Mouse (Mus musculus): ENCODE measurements around the gene Slco2a1. TPM values are rescaled to one million over a fixed set of nuclear protein-coding genes. Genes with fewer than 3 reads are reported as not detected.

Slco2a1 gene
- polyA plus RNA-seq, 1 experiment: 2.4 TPM

GRCm38 (mm10) chr9:102985111-102985510 lies 3.4 kb upstream of the Slco2a1 start:
- TF ChIP-seq POLR2A (IDR thresholded peaks at IDR 0.05; ENCODE audit: control insufficient read depth, low read depth, low read length): no peak
- no peak for TF ChIP-seq CTCF (IDR thresholded peaks at IDR 0.05; ENCODE audit: control insufficient read depth, insufficient read depth, insufficient replicate concordance, low read depth, low read length)
- Histone ChIP-seq H3K4me1 (ENCODE audit: control insufficient read depth, insufficient read depth, low read length) (no peaks in the 10 kb centered on the region; the same call in 1 of the 2 replicates), H3K4me3 (ENCODE audit: control insufficient read depth, low read depth, low read length) (no peak overlapping the region), H3K27ac (ENCODE audit: control insufficient read depth, insufficient read depth, low read depth, low read length) (no peak overlapping the region), H3K36me3 (ENCODE audit: control insufficient read depth, insufficient read depth, low read length) (no peaks in the 10 kb centered on the region), H3K27me3 (ENCODE audit: control insufficient read depth, insufficient read depth, low read length) (no peaks in the 10 kb centered on the region)

GRCm38 (mm10) chr9:102985939-102986338 lies 2.6 kb upstream of the Slco2a1 start:
- Histone ChIP-seq H3K4me3 (ENCODE audit: control insufficient read depth, low read depth, low read length) (no peak overlapping the region), H3K27me3 (ENCODE audit: control insufficient read depth, insufficient read depth, low read length) (no peaks in the 10 kb centered on the region), H3K4me1 (ENCODE audit: control insufficient read depth, insufficient read depth, low read length) (no peaks in the 10 kb centered on the region; the same call in 1 of the 2 replicates), H3K27ac (ENCODE audit: control insufficient read depth, insufficient read depth, low read depth, low read length) (no peak overlapping the region), H3K36me3 (ENCODE audit: control insufficient read depth, insufficient read depth, low read length) (no peaks in the 10 kb centered on the region)
- TF ChIP-seq CTCF (IDR thresholded peaks at IDR 0.05; ENCODE audit: control insufficient read depth, insufficient read depth, insufficient replicate concordance, low read depth, low read length) (no peak), POLR2A (IDR thresholded peaks at IDR 0.05; ENCODE audit: control insufficient read depth, low read depth, low read length) (no peak)

GRCm38 (mm10) chr9:102990306-102991133 lies 2.0 kb downstream of the Slco2a1 start:
- no peak for TF ChIP-seq POLR2A (IDR thresholded peaks at IDR 0.05; ENCODE audit: control insufficient read depth, low read depth, low read length)
- TF ChIP-seq CTCF (IDR thresholded peaks at IDR 0.05; ENCODE audit: control insufficient read depth, insufficient read depth, insufficient replicate concordance, low read depth, low read length): no peak
- H3K27ac ChIP-seq (ENCODE audit: control insufficient read depth, insufficient read depth, low read depth, low read length): no peak overlapping the region
- H3K36me3 ChIP-seq (ENCODE audit: control insufficient read depth, insufficient read depth, low read length): no peaks in the 10 kb centered on the region
- peaks cover under 1% of the 10 kb centered on the region; the same call in 1 of the 2 replicates for H3K4me1 ChIP-seq (ENCODE audit: control insufficient read depth, insufficient read depth, low read length)
- no peak overlapping the region for H3K4me3 ChIP-seq (ENCODE audit: control insufficient read depth, low read depth, low read length)
- no peaks in the 10 kb centered on the region for H3K27me3 ChIP-seq (ENCODE audit: control insufficient read depth, insufficient read depth, low read length)

DNA sequence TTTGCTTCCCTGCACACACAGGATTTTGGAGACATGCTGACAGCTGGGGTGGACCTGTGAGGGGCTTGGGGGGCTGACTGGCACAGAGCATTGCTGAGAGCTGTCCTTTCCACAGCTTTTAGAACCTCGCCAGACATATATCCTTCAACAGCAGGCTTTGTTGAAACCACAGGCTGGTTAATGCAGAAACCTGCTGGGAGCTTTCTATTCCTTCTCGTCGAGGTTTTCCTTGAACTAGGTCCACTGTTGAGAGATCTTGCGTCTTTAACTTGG lies 2.6 kb downstream of the Slco2a1 start:
- Histone ChIP-seq H3K27me3 (ENCODE audit: control insufficient read depth, insufficient read depth, low read length) (no peaks in the 10 kb centered on the region), H3K4me1 (ENCODE audit: control insufficient read depth, insufficient read depth, low read length) (peaks cover 2% of the 10 kb centered on the region; the same call in 1 of the 2 replicates), H3K36me3 (ENCODE audit: control insufficient read depth, insufficient read depth, low read length) (no peaks in the 10 kb centered on the region), H3K4me3 (ENCODE audit: control insufficient read depth, low read depth, low read length) (no peak overlapping the region), H3K27ac (ENCODE audit: control insufficient read depth, insufficient read depth, low read depth, low read length) (no peak overlapping the region)
- TF ChIP-seq CTCF (IDR thresholded peaks at IDR 0.05; ENCODE audit: control insufficient read depth, insufficient read depth, insufficient replicate concordance, low read depth, low read length) (no peak), POLR2A (IDR thresholded peaks at IDR 0.05; ENCODE audit: control insufficient read depth, low read depth, low read length) (no peak)

DNA sequence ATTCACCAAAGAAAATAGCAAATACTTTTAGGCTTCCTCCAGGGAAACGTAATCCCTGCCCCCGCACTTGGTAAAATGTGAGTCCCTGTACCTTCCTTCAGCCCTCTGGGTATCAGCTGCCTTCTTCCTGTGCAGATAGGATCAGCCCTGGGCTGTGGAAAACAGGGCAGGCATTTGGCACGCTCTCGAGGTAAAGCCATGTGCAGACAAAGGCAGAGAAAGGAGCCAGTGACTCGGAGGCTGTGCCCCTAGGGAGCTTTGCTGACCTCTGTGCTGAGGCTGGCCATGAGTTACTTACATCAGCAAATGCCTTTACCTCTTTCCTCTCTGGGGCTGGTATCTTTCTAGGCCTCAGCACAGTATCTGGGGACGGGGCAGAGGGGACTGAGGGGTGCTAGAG lies 4.4 kb downstream of the Slco2a1 start:
- TF ChIP-seq POLR2A (IDR thresholded peaks at IDR 0.05; ENCODE audit: control insufficient read depth, low read depth, low read length) (no peak), CTCF (IDR thresholded peaks at IDR 0.05; ENCODE audit: control insufficient read depth, insufficient read depth, insufficient replicate concordance, low read depth, low read length) (no peak)
- Histone ChIP-seq H3K36me3 (ENCODE audit: control insufficient read depth, insufficient read depth, low read length) (no peaks in the 10 kb centered on the region), H3K4me3 (ENCODE audit: control insufficient read depth, low read depth, low read length) (no peak overlapping the region), H3K27ac (ENCODE audit: control insufficient read depth, insufficient read depth, low read depth, low read length) (no peak overlapping the region), H3K27me3 (ENCODE audit: control insufficient read depth, insufficient read depth, low read length) (no peaks in the 10 kb centered on the region), H3K4me1 (ENCODE audit: control insufficient read depth, insufficient read depth, low read length) (peaks cover 2% of the 10 kb centered on the region; the same call in 1 of the 2 replicates)

DNA sequence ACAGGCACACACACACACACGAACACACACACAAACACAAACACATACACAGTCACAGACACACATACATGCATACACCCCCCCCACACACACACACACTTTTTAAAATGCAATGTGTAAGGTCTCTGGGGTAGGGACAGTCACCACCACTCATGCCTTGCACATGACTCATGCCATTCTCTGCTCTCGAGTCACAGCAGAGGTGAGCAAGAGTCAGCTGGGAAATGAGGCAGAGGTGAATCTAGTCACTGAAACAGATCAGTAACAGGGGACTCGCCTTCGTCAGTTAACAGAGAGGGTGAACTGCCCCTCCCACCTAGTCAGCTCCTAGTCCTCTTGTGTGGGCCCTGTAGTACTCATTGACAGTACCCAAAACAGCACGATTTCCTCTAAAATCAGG lies 5.3 kb downstream of the Slco2a1 start:
- TF ChIP-seq POLR2A (IDR thresholded peaks at IDR 0.05; ENCODE audit: control insufficient read depth, low read depth, low read length) (no peak), CTCF (IDR thresholded peaks at IDR 0.05; ENCODE audit: control insufficient read depth, insufficient read depth, insufficient replicate concordance, low read depth, low read length) (no peak)
- peaks cover 2% of the 10 kb centered on the region; the same call in 1 of the 2 replicates for H3K4me1 ChIP-seq (ENCODE audit: control insufficient read depth, insufficient read depth, low read length)
- no peaks in the 10 kb centered on the region for H3K27me3 ChIP-seq (ENCODE audit: control insufficient read depth, insufficient read depth, low read length)
- no peak overlapping the region for H3K4me3 ChIP-seq (ENCODE audit: control insufficient read depth, low read depth, low read length)
- no peak overlapping the region for H3K27ac ChIP-seq (ENCODE audit: control insufficient read depth, insufficient read depth, low read depth, low read length)
- no peaks in the 10 kb centered on the region for H3K36me3 ChIP-seq (ENCODE audit: control insufficient read depth, insufficient read depth, low read length)

- no peak overlapping the region for H3K27ac ChIP-seq (ENCODE audit: control insufficient read depth, insufficient read depth, low read depth, low read length)
- peaks cover 2% of the 10 kb centered on the region; the same call in 1 of the 2 replicates for H3K4me1 ChIP-seq (ENCODE audit: control insufficient read depth, insufficient read depth, low read length)
- no peaks in the 10 kb centered on the region for H3K27me3 ChIP-seq (ENCODE audit: control insufficient read depth, insufficient read depth, low read length)
- TF ChIP-seq POLR2A (IDR thresholded peaks at IDR 0.05; ENCODE audit: control insufficient read depth, low read depth, low read length) (no peak), CTCF (IDR thresholded peaks at IDR 0.05; ENCODE audit: control insufficient read depth, insufficient read depth, insufficient replicate concordance, low read depth, low read length) (no peak)
- H3K4me3 ChIP-seq (ENCODE audit: control insufficient read depth, low read depth, low read length): no peak overlapping the region
- no peaks in the 10 kb centered on the region for H3K36me3 ChIP-seq (ENCODE audit: control insufficient read depth, insufficient read depth, low read length)
Measured at GRCm38 (mm10) chr9:102995800-102996635, 7.5 kb downstream of the Slco2a1 start.
